Mouse (Mus musculus): ENCODE data around the gene Stk26.

Gene Stk26

GRCm38 (mm10) chrX:50840847-50841560, at the start of gene Stk26:
Gene Stk26, plus strand, starts transcription at chrX:50841047.
- DNase-seq (ENCODE audit: low spot score in 2 of 2): peak in 1 of 2 experiments; percentile 13

- DNase-seq (ENCODE audit: low spot score in 2 of 2): no peak
Observed at GRCm38 (mm10) chrX:50793005-50793680, 47.7 kb upstream of the Stk26 start.

- no peak for DNase-seq (ENCODE audit: low spot score in 2 of 2)
Observed at GRCm38 (mm10) chrX:50797798-50798197, 43.0 kb upstream of the Stk26 start.

GRCm38 (mm10) chrX:50798571-50798970, 42.3 kb upstream of the Stk26 start:
- no peak for DNase-seq (ENCODE audit: low spot score in 2 of 2)

GRCm38 (mm10) chrX:50799656-50800188, 41.1 kb upstream of the Stk26 start:
- no peak for DNase-seq (ENCODE audit: low spot score in 2 of 2)

GRCm38 (mm10) chrX:50805654-50806053, 35.2 kb upstream of the Stk26 start:
- DNase-seq (ENCODE audit: low spot score in 2 of 2): no peak

- no peak for DNase-seq (ENCODE audit: low spot score in 2 of 2)
Observed at GRCm38 (mm10) chrX:50823856-50824255, 17.0 kb upstream of the Stk26 start.

GRCm38 (mm10) chrX:50835592-50835991, 5.3 kb upstream of the Stk26 start:
- DNase-seq (ENCODE audit: low spot score in 2 of 2): no peak

GRCm38 (mm10) chrX:50836029-50836691, 4.7 kb upstream of the Stk26 start:
- DNase-seq (ENCODE audit: low spot score in 2 of 2): no peak

- DNase-seq (ENCODE audit: low spot score in 2 of 2): no peak
Observed at GRCm38 (mm10) chrX:50841587-50841986, 740 bp downstream of the Stk26 start.

GRCm38 (mm10) chrX:50842046-50842445, 1.2 kb downstream of the Stk26 start:
- DNase-seq (ENCODE audit: low spot score in 2 of 2): no peak

GRCm38 (mm10) chrX:50850428-50851184, 9.8 kb downstream of the Stk26 start:
- DNase-seq (ENCODE audit: low spot score in 2 of 2): no peak

GRCm38 (mm10) chrX:50863771-50864170, 22.9 kb downstream of the Stk26 start:
- no peak for DNase-seq (ENCODE audit: low spot score in 2 of 2)

GRCm38 (mm10) chrX:50864734-50865133, 23.9 kb downstream of the Stk26 start:
- DNase-seq (ENCODE audit: low spot score in 2 of 2): no peak

GRCm38 (mm10) chrX:50874246-50875002, 33.6 kb downstream of the Stk26 start:
- DNase-seq (ENCODE audit: low spot score in 2 of 2): no peak

GRCm38 (mm10) chrX:50887999-50888398, 47.2 kb downstream of the Stk26 start:
- no peak for DNase-seq (ENCODE audit: low spot score in 2 of 2)

GRCm38 (mm10) chrX:50903497-50903896, 62.6 kb downstream of the Stk26 start:
- no peak for DNase-seq (ENCODE audit: low spot score in 2 of 2)

GRCm38 (mm10) chrX:50909915-50910314, 69.1 kb downstream of the Stk26 start:
- no peak for DNase-seq (ENCODE audit: low spot score in 2 of 2)

- no peak for DNase-seq (ENCODE audit: low spot score in 2 of 2)
Observed at GRCm38 (mm10) chrX:50917389-50917788, 76.5 kb downstream of the Stk26 start.

GRCm38 (mm10) chrX:50918754-50919153, 77.9 kb downstream of the Stk26 start:
- DNase-seq (ENCODE audit: low spot score in 2 of 2): no peak
